Mouse (Mus musculus) liver, embryonic 14.5 days (tissue): ENCODE measurements around the gene Vapa.

ENCODE experiments used
- CTCF ChIP-seq: IDR thresholded peaks from 2 replicates; pipeline ENCODE4 v1.5.1; 2016; ENCODE audit warnings: antibody characterized with exemption, low read depth, control low read depth
- EP300 ChIP-seq: IDR thresholded peaks from 2 replicates; pipeline ENCODE4 v1.6.1; 2016; ENCODE audit warnings: antibody characterized with exemption, low read depth

- no peak for TF ChIP-seq CTCF
- TF ChIP-seq EP300: no peak
These were observed 28.4 kb upstream of the Vapa start, which contains the start of gene Txndc2 for GRCm38 (mm10) chr17:65641734-65642218.
